8 mouse cellular contexts compared by ENCODE assay signal in the genomic region with DNA sequence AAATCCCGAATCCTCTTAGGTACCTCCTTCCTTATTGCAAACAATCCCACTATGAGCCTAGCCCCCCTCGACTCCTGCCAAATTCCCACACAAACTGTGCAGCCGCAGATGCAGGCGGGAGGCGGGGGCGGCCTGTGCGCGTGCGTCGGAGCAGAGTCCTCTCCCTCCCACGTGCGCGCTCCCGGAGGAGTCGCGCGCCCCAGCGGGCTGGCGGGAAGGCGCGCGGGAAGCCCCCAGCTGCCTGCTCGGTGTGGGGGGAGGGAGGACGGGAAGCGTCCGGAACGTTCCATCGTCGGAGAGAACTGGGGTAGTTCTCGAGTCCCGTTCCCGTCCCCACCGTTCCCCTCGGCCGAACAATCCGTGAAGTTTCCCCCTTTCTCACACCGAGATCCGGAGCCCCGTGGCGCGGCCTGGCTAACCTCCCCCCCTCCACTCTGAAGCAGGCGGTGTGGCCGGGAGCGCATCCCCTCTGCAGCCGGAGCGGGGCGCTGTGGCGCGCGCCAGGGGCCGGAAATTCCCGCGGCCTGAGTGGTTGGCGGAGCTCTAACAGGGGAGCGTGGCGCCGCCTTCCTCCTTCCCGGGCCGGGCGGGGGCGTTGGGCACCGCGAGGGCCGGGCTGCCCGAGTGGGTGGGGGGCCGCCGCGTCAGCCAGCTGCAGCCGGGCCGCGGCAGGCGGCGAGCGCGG. TPM values are rescaled to one million over a fixed set of nuclear protein-coding genes. Genes with fewer than 3 reads are reported as not detected.
DNase-seq lines count a peak whose midpoint lies in the region; ATAC-seq lines count a peak whose summit lies in the region.

No protein-coding gene starts in this region.

- 0% methylated on average over 65 of the region's 75 CpGs for WGBS in heart, embryonic 13.5 days
- under 1% methylated on average over 59 of the region's 75 CpGs for WGBS in liver, embryonic 12.5 days (ENCODE audit: insufficient replicate concordance)
- 1% methylated on average over 70 of the region's 75 CpGs for WGBS in stomach, embryonic 15.5 days

- H3K27me3 ChIP-seq in heart, embryonic 13.5 days (replicated peaks), result no peaks in the 10 kb centered on the region
- H3K27me3 ChIP-seq in liver, embryonic 12.5 days (replicated peaks), result no peaks in the 10 kb centered on the region
- H3K27me3 ChIP-seq in stomach, embryonic 15.5 days (replicated peaks), result no peaks in the 10 kb centered on the region

- peak overlapping the region; percentile 95 for H3K9ac ChIP-seq in heart, embryonic 13.5 days
- H3K9ac ChIP-seq in liver, embryonic 12.5 days, result peak overlapping the region; percentile 83
- H3K9ac ChIP-seq in stomach, embryonic 15.5 days, result peak overlapping the region; percentile 35; the same call in 1 of the 2 replicates

- peak overlapping the region; percentile 94 for H3K4me2 ChIP-seq in heart, embryonic 13.5 days
- H3K4me2 ChIP-seq in liver, embryonic 12.5 days, result peak overlapping the region; percentile 97
- H3K4me2 ChIP-seq in stomach, embryonic 15.5 days, result peak overlapping the region; percentile 78

- no peaks in the 10 kb centered on the region for H3K9me3 ChIP-seq in heart, embryonic 13.5 days
- no peaks in the 10 kb centered on the region for H3K9me3 ChIP-seq in liver, embryonic 12.5 days (replicated peaks)
- no peaks in the 10 kb centered on the region for H3K9me3 ChIP-seq in stomach, embryonic 15.5 days

- H3K36me3 ChIP-seq in heart, embryonic 13.5 days, result peaks cover 18% of the 10 kb centered on the region
- H3K36me3 ChIP-seq in liver, embryonic 12.5 days, result peaks cover 13% of the 10 kb centered on the region
- H3K36me3 ChIP-seq in stomach, embryonic 15.5 days, result no peaks in the 10 kb centered on the region

- peak; percentile 95 for DNase-seq in CD4-positive helper T cell, adult 2 months (ENCODE audit: low read depth, low spot score)
- DNase-seq in brain, embryonic 18.5 days (ENCODE audit: low read depth, low spot score), result peak; percentile 96
- peak; percentile 98 for DNase-seq in kidney, postnatal 10 days
- peak; percentile 92 to 95 for DNase-seq in natural killer cell, adult 2 months (ENCODE audit: low spot score in 2 of 2)

- peak; percentile 77 for ATAC-seq in erythroid progenitor cell, adult 5-6 weeks (replicated peaks; ENCODE audit: low FRiP score, poor library complexity, severe bottlenecking)
- ATAC-seq in heart, embryonic 13.5 days (ENCODE audit: extremely low read depth, insufficient number of reproducible peaks, low FRiP score, low TSS enrichment), result peak; percentile 88
- ATAC-seq in liver, embryonic 12.5 days, result peak; percentile 88
- peak; percentile 93 for ATAC-seq in stomach, embryonic 15.5 days (ENCODE audit: insufficient read depth, low FRiP score, low read depth)

- peak overlapping the region; percentile 97 for H3K4me3 ChIP-seq in heart, embryonic 13.5 days
- H3K4me3 ChIP-seq in liver, embryonic 12.5 days, result peak overlapping the region; percentile 82
- peak overlapping the region; percentile 73 for H3K4me3 ChIP-seq in stomach, embryonic 15.5 days (replicated peaks)

- peaks cover 24% of the 10 kb centered on the region for H3K4me1 ChIP-seq in heart, embryonic 13.5 days
- H3K4me1 ChIP-seq in liver, embryonic 12.5 days, result peaks cover 32% of the 10 kb centered on the region
- H3K4me1 ChIP-seq in stomach, embryonic 15.5 days, result peaks cover 8% of the 10 kb centered on the region; the same call in 1 of the 2 replicates

- peak overlapping the region; percentile 99 for H3K27ac ChIP-seq in heart, embryonic 13.5 days (replicated peaks)
- H3K27ac ChIP-seq in liver, embryonic 12.5 days, result peak overlapping the region; percentile 86
- peak overlapping the region; percentile 96 for H3K27ac ChIP-seq in stomach, embryonic 15.5 days

RNA-seq across cellular contexts. Expression of gene Fchsd2, which starts 15.4 kb away (rescaled TPM):
- total RNA-seq in erythroid progenitor cell, adult 5-6 weeks (2015; ENCODE audit: low replicate concordance), result 5.4 and 11.7 TPM in 2 replicates
- 7.2 and 13.8 TPM in 2 replicates for total RNA-seq in erythroid progenitor cell, adult 5-6 weeks (2017; ENCODE audit: low replicate concordance)
- 12.9 and 13.5 TPM in 2 replicates for polyA plus RNA-seq in heart, embryonic 13.5 days (2015; fragmentation: Nextera tagmentation; extraction: Ambion mirVana)
- polyA plus RNA-seq in liver, embryonic 12.5 days (2016; fragmentation: Nextera tagmentation; extraction: Ambion mirVana), result 8.0 and 8.8 TPM in 2 replicates
- 20.0 and 21.2 TPM in 2 replicates for polyA plus RNA-seq in stomach, embryonic 15.5 days (2015; fragmentation: Nextera tagmentation; extraction: Ambion mirVana)

Comparison
In these comparisons a context has a peak if more than half of its experiments do, and no peak if none do; other contexts are left out.
1. Peak in every context shown above with its lines: DNase-seq, ATAC-seq, H3K4me3 ChIP-seq and H3K27ac ChIP-seq.
2. H3K9ac ChIP-seq: peak in every context shown above with its lines; median percentile 95 in heart, embryonic 13.5 days; 83 in liver, embryonic 12.5 days; 35 in stomach, embryonic 15.5 days.